Mouse (Mus musculus): ENCODE data around the gene Aatf. TPM values are rescaled to one million over a fixed set of nuclear protein-coding genes. Genes with fewer than 3 reads are reported as not detected.
"Not testable (repeated sequence)": the region's sequence is repeated elsewhere in the genome, so short reads cannot be mapped to it uniquely, and the experiment has no call there.

Gene Aatf
- polyA plus RNA-seq, 1 experiment: 16.6 TPM

GRCm38 (mm10) chr11:84410879-84411641 is 102.3 kb downstream of the Aatf start:
- H3K4me3 ChIP-seq (ENCODE audit: control insufficient read depth, low read depth, low read length): no peak overlapping the region
- TF ChIP-seq POLR2A (IDR thresholded peaks at IDR 0.05; ENCODE audit: control insufficient read depth, low read depth, low read length) (no peak), CTCF (IDR thresholded peaks at IDR 0.05; ENCODE audit: control insufficient read depth, insufficient read depth, insufficient replicate concordance, low read depth, low read length) (no peak)
- H3K27me3 ChIP-seq (ENCODE audit: control insufficient read depth, insufficient read depth, low read length): no peaks in the 10 kb centered on the region
- no peaks in the 10 kb centered on the region for H3K36me3 ChIP-seq (ENCODE audit: control insufficient read depth, insufficient read depth, low read length)
- H3K27ac ChIP-seq (ENCODE audit: control insufficient read depth, insufficient read depth, low read depth, low read length): no peak overlapping the region
- no peaks in the 10 kb centered on the region; the same call in 1 of the 2 replicates for H3K4me1 ChIP-seq (ENCODE audit: control insufficient read depth, insufficient read depth, low read length)

DNA sequence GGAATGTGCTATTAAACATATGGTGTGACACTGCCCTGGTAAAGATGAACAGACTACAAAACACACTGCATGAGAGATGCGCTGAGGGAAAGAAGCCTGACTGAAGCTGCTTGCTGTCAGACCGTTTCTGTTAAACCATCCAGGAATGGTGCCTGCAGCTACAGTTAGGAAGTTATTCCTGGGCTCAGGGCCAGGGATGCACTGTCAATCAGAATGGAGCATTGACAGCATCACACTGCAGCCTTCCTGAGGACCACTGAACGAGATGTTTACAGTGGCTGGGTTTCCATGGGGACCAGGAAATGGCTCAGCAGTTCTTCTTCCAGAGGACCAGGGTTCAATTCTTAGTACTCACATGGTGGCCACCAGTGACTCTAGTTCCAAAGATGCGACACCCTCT is 102.9 kb downstream of the Aatf start:
- Histone ChIP-seq H3K27ac (ENCODE audit: control insufficient read depth, insufficient read depth, low read depth, low read length) (no peak overlapping the region), H3K4me3 (ENCODE audit: control insufficient read depth, low read depth, low read length) (no peak overlapping the region), H3K4me1 (ENCODE audit: control insufficient read depth, insufficient read depth, low read length) (no peaks in the 10 kb centered on the region; the same call in 1 of the 2 replicates), H3K36me3 (ENCODE audit: control insufficient read depth, insufficient read depth, low read length) (no peaks in the 10 kb centered on the region), H3K27me3 (ENCODE audit: control insufficient read depth, insufficient read depth, low read length) (no peaks in the 10 kb centered on the region)
- no peak for TF ChIP-seq CTCF (IDR thresholded peaks at IDR 0.05; ENCODE audit: control insufficient read depth, insufficient read depth, insufficient replicate concordance, low read depth, low read length)
- TF ChIP-seq POLR2A (IDR thresholded peaks at IDR 0.05; ENCODE audit: control insufficient read depth, low read depth, low read length): no peak

GRCm38 (mm10) chr11:84406733-84407132 is 106.6 kb downstream of the Aatf start:
- Histone ChIP-seq H3K36me3 (ENCODE audit: control insufficient read depth, insufficient read depth, low read length) (no peaks in the 10 kb centered on the region), H3K27me3 (ENCODE audit: control insufficient read depth, insufficient read depth, low read length) (no peaks in the 10 kb centered on the region), H3K27ac (ENCODE audit: control insufficient read depth, insufficient read depth, low read depth, low read length) (no peak overlapping the region), H3K4me3 (ENCODE audit: control insufficient read depth, low read depth, low read length) (no peak overlapping the region), H3K4me1 (ENCODE audit: control insufficient read depth, insufficient read depth, low read length) (no peaks in the 10 kb centered on the region)
- TF ChIP-seq POLR2A (IDR thresholded peaks at IDR 0.05; ENCODE audit: control insufficient read depth, low read depth, low read length) (no peak), CTCF (IDR thresholded peaks at IDR 0.05; ENCODE audit: control insufficient read depth, insufficient read depth, insufficient replicate concordance, low read depth, low read length) (peak; percentile 62; the same call in 1 of the 2 replicates)

GRCm38 (mm10) chr11:84395010-84395409 is 118.3 kb downstream of the Aatf start:
- Histone ChIP-seq H3K36me3 (ENCODE audit: control insufficient read depth, insufficient read depth, low read length) (no peaks in the 10 kb centered on the region), H3K27me3 (ENCODE audit: control insufficient read depth, insufficient read depth, low read length) (no peaks in the 10 kb centered on the region), H3K4me3 (ENCODE audit: control insufficient read depth, low read depth, low read length) (no peak overlapping the region), H3K4me1 (ENCODE audit: control insufficient read depth, insufficient read depth, low read length) (no peaks in the 10 kb centered on the region; the same call in 1 of the 2 replicates), H3K27ac (ENCODE audit: control insufficient read depth, insufficient read depth, low read depth, low read length) (no peak overlapping the region)
- no peak for TF ChIP-seq POLR2A (IDR thresholded peaks at IDR 0.05; ENCODE audit: control insufficient read depth, low read depth, low read length)
- TF ChIP-seq CTCF (IDR thresholded peaks at IDR 0.05; ENCODE audit: control insufficient read depth, insufficient read depth, insufficient replicate concordance, low read depth, low read length): no peak

GRCm38 (mm10) chr11:84393571-84393970 is 119.8 kb downstream of the Aatf start:
- Histone ChIP-seq H3K4me3 (ENCODE audit: control insufficient read depth, low read depth, low read length) (no peak overlapping the region), H3K27me3 (ENCODE audit: control insufficient read depth, insufficient read depth, low read length) (no peaks in the 10 kb centered on the region), H3K36me3 (ENCODE audit: control insufficient read depth, insufficient read depth, low read length) (no peaks in the 10 kb centered on the region), H3K4me1 (ENCODE audit: control insufficient read depth, insufficient read depth, low read length) (no peaks in the 10 kb centered on the region; the same call in 1 of the 2 replicates), H3K27ac (ENCODE audit: control insufficient read depth, insufficient read depth, low read depth, low read length) (no peak overlapping the region)
- TF ChIP-seq POLR2A (IDR thresholded peaks at IDR 0.05; ENCODE audit: control insufficient read depth, low read depth, low read length) (no peak), CTCF (IDR thresholded peaks at IDR 0.05; ENCODE audit: control insufficient read depth, insufficient read depth, insufficient replicate concordance, low read depth, low read length) (no peak)

DNA sequence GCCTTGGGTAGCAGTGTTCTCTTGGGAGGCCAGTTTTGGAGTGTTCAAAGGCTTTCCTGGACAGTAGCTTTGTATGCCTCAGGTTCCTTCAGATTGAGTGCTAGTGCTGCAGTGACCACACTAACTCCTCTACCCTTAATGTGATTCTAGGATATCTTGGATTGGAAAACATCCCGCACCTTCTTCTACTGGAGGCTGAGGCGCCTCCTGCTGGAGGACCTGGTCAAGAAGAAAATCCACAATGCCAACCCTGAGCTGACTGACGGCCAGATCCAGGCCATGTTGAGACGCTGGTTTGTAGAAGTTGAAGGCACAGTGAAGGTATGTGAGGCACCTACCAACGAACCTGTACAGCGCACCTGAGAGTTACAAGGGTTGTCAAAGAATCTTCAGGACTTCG is 121.3 kb downstream of the Aatf start:
- H3K27me3 ChIP-seq (ENCODE audit: control insufficient read depth, insufficient read depth, low read length); H3K27ac ChIP-seq (ENCODE audit: control insufficient read depth, insufficient read depth, low read depth, low read length); H3K4me3 ChIP-seq (ENCODE audit: control insufficient read depth, low read depth, low read length); H3K36me3 ChIP-seq (ENCODE audit: control insufficient read depth, insufficient read depth, low read length); H3K4me1 ChIP-seq (ENCODE audit: control insufficient read depth, insufficient read depth, low read length): not testable (repeated sequence)

GRCm38 (mm10) chr11:84391126-84391525 is 122.2 kb downstream of the Aatf start:
- H3K27ac ChIP-seq (ENCODE audit: control insufficient read depth, insufficient read depth, low read depth, low read length): no peak overlapping the region
- no peaks in the 10 kb centered on the region for H3K36me3 ChIP-seq (ENCODE audit: control insufficient read depth, insufficient read depth, low read length)
- no peaks in the 10 kb centered on the region; the same call in 1 of the 2 replicates for H3K4me1 ChIP-seq (ENCODE audit: control insufficient read depth, insufficient read depth, low read length)
- H3K4me3 ChIP-seq (ENCODE audit: control insufficient read depth, low read depth, low read length): no peak overlapping the region
- H3K27me3 ChIP-seq (ENCODE audit: control insufficient read depth, insufficient read depth, low read length): no peaks in the 10 kb centered on the region
- no peak for TF ChIP-seq POLR2A (IDR thresholded peaks at IDR 0.05; ENCODE audit: control insufficient read depth, low read depth, low read length)

GRCm38 (mm10) chr11:84389332-84389731 is 124.0 kb downstream of the Aatf start:
- Histone ChIP-seq H3K27ac (ENCODE audit: control insufficient read depth, insufficient read depth, low read depth, low read length) (no peak overlapping the region), H3K36me3 (ENCODE audit: control insufficient read depth, insufficient read depth, low read length) (no peaks in the 10 kb centered on the region), H3K4me3 (ENCODE audit: control insufficient read depth, low read depth, low read length) (no peak overlapping the region), H3K4me1 (ENCODE audit: control insufficient read depth, insufficient read depth, low read length) (no peaks in the 10 kb centered on the region), H3K27me3 (ENCODE audit: control insufficient read depth, insufficient read depth, low read length) (no peaks in the 10 kb centered on the region)
- TF ChIP-seq POLR2A (IDR thresholded peaks at IDR 0.05; ENCODE audit: control insufficient read depth, low read depth, low read length) (no peak), CTCF (IDR thresholded peaks at IDR 0.05; ENCODE audit: control insufficient read depth, insufficient read depth, insufficient replicate concordance, low read depth, low read length) (no peak)
